Mouse (Mus musculus) heart, adult 10 weeks (tissue): ENCODE results near the gene Mtcl1. TPM values are rescaled to one million over a fixed set of nuclear protein-coding genes. Genes with fewer than 3 reads are reported as not detected.

Source experiments
- polyA plus RNA-seq: library from polyadenylated mRNA; stranded (reverse); fragments of 350-450 nt; fragmentation: Illumina TruSeq; extraction: RNeasy Lipid Tissue Mini Kit (QIAGEN cat#74804); gene quantifications from one replicate; pipeline ENCODE4 v1.2.3, GENCODE M21; 2014; ENCODE audit warnings: low read depth, low replicate concordance

Gene Mtcl1
- 4.1 TPM for polyA plus RNA-seq

GRCm38 (mm10) chr17:66449460-66450341 is at the start of gene Mtcl1:
Mtcl1 (minus strand) TSS chr17:66449750.

Other genes with a start within 250 kb of the Mtcl1 start
- gene Rab12, start 70.0 kb upstream of the Mtcl1 start, polyA plus RNA-seq = 186 TPM
- gene Themis3, start 144.9 kb upstream of the Mtcl1 start, polyA plus RNA-seq = not detected